Mouse (Mus musculus): Measurements from ENCODE around the gene Kcnq1.

DNA sequence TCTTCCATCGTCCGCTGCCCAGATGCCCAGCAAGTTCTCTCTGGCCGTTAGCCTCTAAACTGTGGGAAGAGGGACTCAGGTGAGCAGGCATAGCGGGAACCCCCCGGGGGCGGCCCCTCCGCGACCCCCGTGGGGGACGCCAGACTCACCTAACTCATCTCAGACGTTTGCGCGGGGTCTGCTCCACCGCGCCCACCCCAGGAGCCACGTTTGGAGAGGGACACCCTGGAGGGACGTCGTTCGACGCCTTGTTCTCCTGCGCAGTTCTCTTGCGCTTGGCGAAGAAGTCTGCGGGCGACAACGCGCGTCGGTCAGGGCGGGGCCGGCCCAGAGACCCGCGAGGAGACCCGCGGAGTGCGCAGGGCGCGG lies 352.8 kb downstream of the Kcnq1 start:
- TF ChIP-seq CTCF (conservative IDR thresholded peaks at IDR 0.05; ENCODE audit: low read length) (no peak), POU5F1 (IDR thresholded peaks at IDR 0.05; ENCODE audit: borderline replicate concordance, low read length) (no peak)
